ENCODE assay signal across 10 mouse cellular contexts in genomic region chr11:76739125-76739524, GRCm38 (mm10). TPM values are rescaled to one million over a fixed set of nuclear protein-coding genes. Genes with fewer than 3 reads are reported as not detected.
A peak's percentile ranks its signal among the peaks of the same experiment; 100 is the strongest.
DNase-seq lines count a peak whose midpoint lies in the region; ATAC-seq and TF ChIP-seq lines count a peak whose summit lies in the region.
"Had no signal": no experiment of that assay in that cellular context is flagged by ENCODE, and none has a peak within 500 bp of the region (broad histone marks: within the 10 kb centered on the region; RNA-seq: fewer than 3 reads in every experiment).

No protein-coding gene starts in this region.

- no peak overlapping the region for H3K27ac ChIP-seq in hindbrain, postnatal 0 days
- no peak overlapping the region for H3K27ac ChIP-seq in hindbrain, embryonic 13.5 days
- H3K27ac ChIP-seq in lung, postnatal 0 days (ENCODE audit: low read length): no peak overlapping the region
- H3K27ac ChIP-seq: embryonic facial prominence, embryonic 15.5 days had no signal

- no peak overlapping the region for H3K9ac ChIP-seq in hindbrain, postnatal 0 days (replicated peaks; ENCODE audit: low read length)
- no peak overlapping the region for H3K9ac ChIP-seq in hindbrain, embryonic 13.5 days
- H3K9ac ChIP-seq in lung, postnatal 0 days (replicated peaks; ENCODE audit: low read depth): no peak overlapping the region
- H3K9ac ChIP-seq: embryonic facial prominence, embryonic 15.5 days had no signal

- peak; percentile 55 for DNase-seq in hindbrain, postnatal 0 days (ENCODE audit: low spot score)
- peak; percentile 66 for DNase-seq in CD4-positive helper T cell, adult 2 months (ENCODE audit: low read depth, low spot score)
- DNase-seq in R1 (ENCODE audit: low read depth, low spot score): peak; percentile 68
- DNase-seq in lung, postnatal 0 days (ENCODE audit: low spot score): no peak
- DNase-seq in layer of hippocampus, adult 11-12 months (ENCODE audit: low spot score): no peak
- DNase-seq in right cerebral cortex, adult 2 months (ENCODE audit: low spot score in 2 of 2): no peak
- no peak for DNase-seq in spleen, postnatal 4 days (ENCODE audit: low spot score in 2 of 2)

- peaks cover 11% of the 10 kb centered on the region for H3K36me3 ChIP-seq in hindbrain, postnatal 0 days (ENCODE audit: insufficient read depth, low read length)
- H3K36me3 ChIP-seq in hindbrain, embryonic 13.5 days: peaks cover 33% of the 10 kb centered on the region
- peaks cover 22% of the 10 kb centered on the region; the same call in 1 of the 2 replicates for H3K36me3 ChIP-seq in lung, postnatal 0 days (ENCODE audit: insufficient read depth, low read length)

- H3K9me3 ChIP-seq in hindbrain, postnatal 0 days (ENCODE audit: low read length): no peaks in the 10 kb centered on the region
- H3K9me3 ChIP-seq in hindbrain, embryonic 13.5 days: no peaks in the 10 kb centered on the region
- no peaks in the 10 kb centered on the region for H3K9me3 ChIP-seq in lung, postnatal 0 days (ENCODE audit: low read length)
- H3K9me3 ChIP-seq: embryonic facial prominence, embryonic 15.5 days had no signal

- no peaks in the 10 kb centered on the region for H3K4me1 ChIP-seq in hindbrain, postnatal 0 days (ENCODE audit: insufficient read depth, low read length)
- H3K4me1 ChIP-seq in hindbrain, embryonic 13.5 days (replicated peaks): peaks cover 11% of the 10 kb centered on the region
- H3K4me1 ChIP-seq in lung, postnatal 0 days (ENCODE audit: insufficient read depth, low read depth, low read length): no peaks in the 10 kb centered on the region
- H3K4me1 ChIP-seq: embryonic facial prominence, embryonic 15.5 days had no signal

- TF ChIP-seq CTCF in hindbrain, postnatal 0 days (IDR thresholded peaks at IDR 0.05; ENCODE audit: low read depth): peak; percentile 71
- TF ChIP-seq CTCF in lung, postnatal 0 days (IDR thresholded peaks at IDR 0.05): peak; percentile 61

- no peak overlapping the region for H3K4me3 ChIP-seq in hindbrain, postnatal 0 days (ENCODE audit: low read length)
- H3K4me3 ChIP-seq in hindbrain, embryonic 13.5 days: no peak overlapping the region
- no peak overlapping the region for H3K4me3 ChIP-seq in lung, postnatal 0 days (ENCODE audit: low read depth, low read length)
- H3K4me3 ChIP-seq: embryonic facial prominence, embryonic 15.5 days had no signal

- no peak for ATAC-seq in hindbrain, postnatal 0 days
- ATAC-seq in hindbrain, embryonic 13.5 days (ENCODE audit: low FRiP score): no peak
- no peak for ATAC-seq in lung, postnatal 0 days

- 68% methylated on average over 6 of the region's 6 CpGs for WGBS in hindbrain, postnatal 0 days
- 75% methylated on average over 6 of the region's 6 CpGs for WGBS in hindbrain, embryonic 13.5 days
- 69% methylated on average over 6 of the region's 6 CpGs for WGBS in lung, postnatal 0 days

- TF ChIP-seq EP300 in lung, postnatal 0 days (IDR thresholded peaks at IDR 0.05): no peak

- H3K27me3 ChIP-seq in hindbrain, postnatal 0 days (ENCODE audit: insufficient read depth, low read length): no peaks in the 10 kb centered on the region
- H3K27me3 ChIP-seq in hindbrain, embryonic 13.5 days: no peaks in the 10 kb centered on the region
- no peaks in the 10 kb centered on the region for H3K27me3 ChIP-seq in lung, postnatal 0 days (replicated peaks; ENCODE audit: insufficient read depth, low read length)
- H3K27me3 ChIP-seq: embryonic facial prominence, embryonic 15.5 days had no signal

- no peak overlapping the region for H3K4me2 ChIP-seq in hindbrain, postnatal 0 days (ENCODE audit: low read depth, low read length)
- no peak overlapping the region for H3K4me2 ChIP-seq in hindbrain, embryonic 13.5 days
- H3K4me2 ChIP-seq in lung, postnatal 0 days (replicated peaks; ENCODE audit: low read depth, low read length): no peak overlapping the region
- H3K4me2 ChIP-seq: embryonic facial prominence, embryonic 15.5 days had no signal

RNA-seq across cellular contexts. Expression of gene Gosr1, which starts 24.3 kb away (rescaled TPM):
- 29.8 and 40.0 TPM in 2 replicates for total RNA-seq in hindbrain, postnatal 0 days (2014; rRNA removed)
- polyA plus RNA-seq in hindbrain, postnatal 0 days (2015; fragmentation: Nextera tagmentation; extraction: Ambion mirVana): 25.4 and 25.7 TPM in 2 replicates
- polyA plus RNA-seq in hindbrain, embryonic 13.5 days (2015; fragmentation: Nextera tagmentation; extraction: Ambion mirVana): 23.0 and 23.6 TPM in 2 replicates
- 19.5 and 21.6 TPM in 2 replicates for polyA plus RNA-seq in lung, postnatal 0 days (2015; fragmentation: Nextera tagmentation; extraction: Ambion mirVana)

RNA-seq across cellular contexts. Expression of gene Trarg1, which starts 59.5 kb away (rescaled TPM):
- total RNA-seq in hindbrain, postnatal 0 days (2014; rRNA removed): 0.05 and 0.14 TPM in 2 replicates
- polyA plus RNA-seq in hindbrain, postnatal 0 days (2015; fragmentation: Nextera tagmentation; extraction: Ambion mirVana): 0.46 and 0.57 TPM in 2 replicates
- polyA plus RNA-seq in hindbrain, embryonic 13.5 days (2015; fragmentation: Nextera tagmentation; extraction: Ambion mirVana): 0.32 and 0.47 TPM in 2 replicates
- 4.7 and 7.1 TPM in 2 replicates for polyA plus RNA-seq in lung, postnatal 0 days (2015; fragmentation: Nextera tagmentation; extraction: Ambion mirVana)
- polyA plus RNA-seq: liver, embryonic 16.5 days had no signal

Comparison
In these comparisons a context has a peak if more than half of its experiments do, and no peak if none do; other contexts are left out.
1. DNase-seq: peak in hindbrain, postnatal 0 days (single experiment), CD4-positive helper T cell, adult 2 months (single experiment) and R1 (single experiment); none in lung, postnatal 0 days (single experiment), layer of hippocampus, adult 11-12 months (single experiment), right cerebral cortex, adult 2 months (0 of 2) and spleen, postnatal 4 days (0 of 2).